Mouse (Mus musculus): Measurements from ENCODE around the gene D2hgdh.
"Not testable (repeated sequence)": the region's sequence is repeated elsewhere in the genome, so short reads cannot be mapped to it uniquely, and the experiment has no call there.

Gene D2hgdh

GRCm38 (mm10) chr1:93832754-93833360 lies 8.1 kb downstream of the D2hgdh start:
- DNase-seq: not testable (repeated sequence)

GRCm38 (mm10) chr1:93834671-93835150 lies 10.0 kb downstream of the D2hgdh start:
- DNase-seq: no peak

- DNase-seq: no peak
Observed at GRCm38 (mm10) chr1:93835211-93835610, 10.5 kb downstream of the D2hgdh start.

DNA sequence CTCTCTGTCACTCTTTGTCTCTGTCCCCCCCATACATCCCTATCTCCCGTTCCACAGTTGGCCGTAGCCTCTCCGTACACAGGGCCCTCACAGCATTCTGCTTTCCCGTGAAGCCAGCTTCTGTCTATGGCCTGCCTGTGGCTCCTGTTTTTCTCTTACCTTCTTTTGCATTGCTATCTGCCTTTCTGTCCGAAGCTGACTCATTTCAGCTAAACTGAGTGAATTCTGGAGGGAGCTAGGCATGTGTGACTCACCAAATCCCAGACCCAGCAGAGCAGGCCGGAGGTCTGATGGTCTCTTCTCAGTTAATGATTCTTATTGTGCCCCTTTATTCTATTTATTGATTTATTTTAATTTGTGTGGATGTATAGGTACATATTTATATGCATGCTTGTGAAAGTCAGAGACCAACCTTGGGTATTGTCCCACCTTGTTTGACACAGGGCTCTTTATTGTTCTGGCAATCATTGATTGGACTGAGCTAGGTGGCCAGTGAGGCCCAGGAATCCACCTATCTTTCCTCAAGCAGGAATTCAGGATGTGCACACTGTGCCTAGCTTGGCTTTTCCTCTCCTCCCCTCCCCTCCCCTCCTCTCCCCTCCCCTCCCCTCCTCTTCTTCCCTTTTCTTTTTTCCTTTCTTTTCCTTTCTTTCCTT lies 11.3 kb downstream of the D2hgdh start:
- DNase-seq: no peak

DNA sequence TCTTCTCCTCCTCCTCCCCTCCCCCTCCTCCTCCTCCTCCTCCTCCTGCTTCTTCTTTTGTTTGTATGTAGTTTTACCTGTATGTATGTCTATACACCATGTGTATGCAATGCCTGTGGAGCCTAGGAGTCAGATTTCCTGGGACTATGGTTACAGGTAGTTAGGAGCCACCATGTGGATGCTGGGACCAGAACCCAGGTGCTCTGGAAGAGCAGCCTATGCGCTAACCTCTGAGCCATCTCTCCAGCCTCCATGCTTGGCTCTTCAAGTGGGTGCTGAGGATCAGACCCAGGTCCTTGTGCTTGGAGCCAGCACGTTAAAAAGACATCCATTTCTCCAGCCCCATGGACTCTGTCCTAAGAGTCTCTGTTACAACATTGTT lies 11.8 kb downstream of the D2hgdh start:
- DNase-seq: no peak

DNA sequence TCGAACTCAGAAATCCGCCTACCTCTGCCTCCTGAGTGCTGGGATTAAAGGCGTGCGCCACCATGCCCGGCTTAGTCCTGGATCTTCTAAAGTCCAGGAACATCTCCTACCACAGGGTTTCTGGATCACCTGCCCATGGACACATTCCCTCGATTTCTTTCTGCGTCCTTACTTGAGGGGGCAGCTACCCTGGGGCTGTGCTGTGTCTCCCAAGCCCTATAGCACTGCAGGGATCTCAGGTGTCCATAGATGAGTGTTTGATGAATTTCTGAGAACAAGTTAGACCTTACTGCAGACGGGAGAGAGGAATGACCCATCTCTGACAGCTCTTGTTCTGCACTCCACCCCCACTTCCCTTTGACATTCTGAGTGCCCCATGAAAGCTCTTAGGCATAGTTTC lies 12.6 kb downstream of the D2hgdh start:
- no peak for DNase-seq

DNA sequence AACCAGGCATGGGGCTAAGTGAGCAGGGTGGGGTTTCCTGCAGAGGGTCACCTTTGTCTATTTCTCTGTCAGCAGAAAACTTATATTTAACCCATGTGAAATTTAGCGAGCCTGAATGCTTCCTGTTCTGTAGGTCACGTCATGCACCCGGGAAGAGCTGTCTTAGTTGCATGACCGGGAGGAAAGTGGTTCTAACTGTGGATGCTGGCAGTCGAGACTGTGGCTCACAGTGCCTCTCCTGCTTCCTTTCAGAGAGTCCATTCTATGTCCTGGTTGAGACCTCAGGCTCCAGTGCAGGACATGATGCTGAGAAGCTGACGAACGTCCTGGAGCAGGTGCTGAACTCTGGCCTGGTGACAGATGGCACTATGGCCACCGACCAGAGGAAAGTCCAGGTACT lies 13.9 kb downstream of the D2hgdh start:
- DNase-seq: not testable (repeated sequence)

GRCm38 (mm10) chr1:93845766-93846366 lies 21.2 kb downstream of the D2hgdh start:
- not testable (repeated sequence) for DNase-seq

DNA sequence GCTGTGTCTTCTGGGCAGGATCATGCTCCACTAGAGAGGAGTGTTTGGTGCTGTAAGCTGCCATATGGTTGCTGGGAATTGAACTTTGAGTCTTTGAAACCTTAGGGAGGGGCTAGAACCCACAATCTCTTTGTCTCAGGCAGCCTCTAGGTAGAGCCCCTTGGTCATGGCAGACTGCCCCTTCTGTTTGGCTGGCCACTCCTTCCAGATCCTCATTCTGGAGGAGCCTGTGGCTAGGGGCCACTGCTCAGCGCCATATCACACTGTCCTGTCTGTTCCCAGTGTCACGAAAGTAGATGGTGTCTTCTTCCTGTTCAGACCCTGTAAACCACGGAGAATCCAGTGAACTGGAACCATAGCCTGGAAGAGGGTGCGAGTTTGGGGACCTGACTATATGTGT lies 31.1 kb downstream of the D2hgdh start:
- not testable (repeated sequence) for DNase-seq

DNA sequence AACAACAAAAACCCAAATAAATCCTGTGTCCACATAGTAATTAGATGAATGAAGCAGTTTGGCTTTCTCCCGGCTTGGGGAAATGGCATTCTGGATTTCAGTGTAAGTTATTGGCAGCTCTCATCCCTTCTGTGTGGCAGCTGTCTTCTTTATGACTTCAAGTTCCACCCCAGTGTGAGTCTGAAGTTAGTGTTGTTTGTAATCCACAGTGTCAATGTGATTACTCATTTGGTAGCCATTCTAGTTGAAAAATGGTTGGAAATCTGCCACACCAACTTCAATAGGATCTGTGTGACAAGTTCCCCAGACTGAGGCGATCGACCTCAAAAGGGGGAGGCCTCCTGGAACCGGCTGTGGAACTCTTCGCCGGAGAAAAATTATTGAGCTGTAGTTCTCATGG lies 32.7 kb downstream of the D2hgdh start:
- no peak for DNase-seq

- DNase-seq: no peak
Observed at GRCm38 (mm10) chr1:93857991-93858390, 33.3 kb downstream of the D2hgdh start.

GRCm38 (mm10) chr1:93859619-93860018 lies 34.9 kb downstream of the D2hgdh start:
- no peak for DNase-seq

GRCm38 (mm10) chr1:93861048-93861447 lies 36.3 kb downstream of the D2hgdh start, which contains the start of gene Gal3st2:
Gene Gal3st2 (plus strand): TSS chr1:93861306.
- not testable (repeated sequence) for DNase-seq

- DNase-seq: not testable (repeated sequence)
Observed at GRCm38 (mm10) chr1:93871594-93872105, 46.9 kb downstream of the D2hgdh start.

GRCm38 (mm10) chr1:93874405-93874804 lies 49.7 kb downstream of the D2hgdh start:
- not testable (repeated sequence) for DNase-seq

GRCm38 (mm10) chr1:93881778-93882177 lies 57.1 kb downstream of the D2hgdh start:
- DNase-seq: not testable (repeated sequence)

DNA sequence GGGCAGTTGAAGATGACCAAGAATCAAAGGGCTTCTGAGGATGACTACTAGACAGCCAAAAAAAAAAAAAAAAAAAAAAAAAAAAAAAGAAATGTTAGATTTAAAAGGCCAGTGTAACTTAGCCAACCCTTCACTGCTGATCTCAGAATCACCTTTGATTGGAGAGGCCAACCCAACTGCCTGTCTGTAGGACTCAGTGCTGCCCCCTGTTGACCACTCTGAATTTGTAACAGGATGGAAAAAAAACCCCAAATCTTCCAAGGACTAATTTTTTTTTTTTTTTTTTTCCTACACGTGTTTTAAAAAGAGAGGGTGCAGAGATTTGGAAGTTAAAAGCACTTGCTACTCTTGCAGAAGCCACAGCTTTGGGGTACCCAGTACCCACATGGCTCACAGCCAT lies 66.2 kb downstream of the D2hgdh start:
- not testable (repeated sequence) for DNase-seq

GRCm38 (mm10) chr1:93897395-93897794 lies 72.7 kb downstream of the D2hgdh start:
- DNase-seq: not testable (repeated sequence)

- not testable (repeated sequence) for DNase-seq
Observed at GRCm38 (mm10) chr1:93901291-93901690, 76.6 kb downstream of the D2hgdh start.
